Mouse (Mus musculus): ENCODE data around the gene Prss33.
"Not testable (repeated sequence)": the region's sequence is repeated elsewhere in the genome, so short reads cannot be mapped to it uniquely, and the experiment has no call there.

- not testable (repeated sequence) for TF ChIP-seq POLR2A (IDR thresholded peaks at IDR 0.05; ENCODE audit: borderline replicate concordance, extremely low read depth, insufficient read depth, insufficient read length, poor library complexity, severe bottlenecking); CTCF (IDR thresholded peaks at IDR 0.05; ENCODE audit: borderline replicate concordance, extremely low read depth, insufficient read depth, insufficient read length)
Measured at GRCm38 (mm10) chr17:23880576-23880975, 44.7 kb upstream of the Prss33 start, which contains the start of the genes Dcpp1 and Dcpp2.
